Mouse (Mus musculus): ENCODE results near the gene Hnrnpm.

- TF ChIP-seq CTCF (IDR thresholded peaks at IDR 0.05; ENCODE audit: control insufficient read depth, insufficient read depth, insufficient replicate concordance, low read depth, low read length) (no peak), POLR2A (IDR thresholded peaks at IDR 0.05; ENCODE audit: control insufficient read depth, low read depth, low read length) (no peak)
Measured at GRCm38 (mm10) chr17:33669681-33670080, 17.0 kb downstream of the Hnrnpm start.
